Mouse (Mus musculus) spleen, postnatal 36 days (tissue): ENCODE data around the gene Por.

ENCODE experiments used
- DNase-seq, 2 experiments: peaks; one replicate each; pipeline ENCODE4 v3.0.0; 2022; ENCODE audit warnings: low spot score in 2 of 2, mixed read lengths in 1 of 2

Gene Por

DNA sequence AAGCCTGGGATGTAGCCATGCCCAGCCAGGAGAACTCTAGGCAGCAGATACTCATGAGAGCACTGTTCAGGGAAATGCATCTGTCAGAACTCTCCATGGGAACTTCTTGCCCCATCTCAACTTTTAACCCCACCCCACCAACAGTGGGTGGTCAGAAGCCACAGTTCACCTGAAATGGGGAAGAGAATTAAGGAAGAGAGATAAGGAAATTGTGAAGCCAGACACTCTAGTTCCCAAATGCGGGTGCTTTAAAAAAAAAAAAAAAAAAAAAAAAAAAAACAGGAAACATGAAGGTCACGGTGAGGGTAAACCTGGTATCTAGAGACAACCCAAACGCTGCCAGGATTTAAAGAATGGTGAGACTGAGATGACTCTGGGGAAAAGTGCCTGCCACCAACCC lies 102.7 kb downstream of the Por start:
- DNase-seq: peak in 1 of 2 experiments; percentile 40

DNA sequence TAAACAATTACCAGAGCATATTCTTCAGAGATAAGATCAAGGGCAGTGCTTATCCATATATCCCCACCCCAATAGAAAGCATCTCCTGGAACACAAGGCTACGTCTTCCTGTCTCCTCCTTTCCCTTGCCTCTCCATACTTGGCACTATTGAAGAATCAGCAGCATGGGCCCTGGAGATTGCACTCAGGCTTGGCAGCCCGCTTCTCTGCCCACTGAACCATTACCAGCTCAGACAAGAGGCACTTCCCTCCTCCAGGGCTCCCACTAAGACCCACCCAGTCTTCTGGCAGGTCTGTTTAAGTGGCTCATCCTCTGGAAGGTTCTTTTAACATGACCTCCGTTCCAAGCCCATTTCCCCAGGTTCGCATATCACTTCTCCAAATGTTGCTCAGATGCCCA lies 106.7 kb downstream of the Por start:
- DNase-seq: no peak

DNA sequence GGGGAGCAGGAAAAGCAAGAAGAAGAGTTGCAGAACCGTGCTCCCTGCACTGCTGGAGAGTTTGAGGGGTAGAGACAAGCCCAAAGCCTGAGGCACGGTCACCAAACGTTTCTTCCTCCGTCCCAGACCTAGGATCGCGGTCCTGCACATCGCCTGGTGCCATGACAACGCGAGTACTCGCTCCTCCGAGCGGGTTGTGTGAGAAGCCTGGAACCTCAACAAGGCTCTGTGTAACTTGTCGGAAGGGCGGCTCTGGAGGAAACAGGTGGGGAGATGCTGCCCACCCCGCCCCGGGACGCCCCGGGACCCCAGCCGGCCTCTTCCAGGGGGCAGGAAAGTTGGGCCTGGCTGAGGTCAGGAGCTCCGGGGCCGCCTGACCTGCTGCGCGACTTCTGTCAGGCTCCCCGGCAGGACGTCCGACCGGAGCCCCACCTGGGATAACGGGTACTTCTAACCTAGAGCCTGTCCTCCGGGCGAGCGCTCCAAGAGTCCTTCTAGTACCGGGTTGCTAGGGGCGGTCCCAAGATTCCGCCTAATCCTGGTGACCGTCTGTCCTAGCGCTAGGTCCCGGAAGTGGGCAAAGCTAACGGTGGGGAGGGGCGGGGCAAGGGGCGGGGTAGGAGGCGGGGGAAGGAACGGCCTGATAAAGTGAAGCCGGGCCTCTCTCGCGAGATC lies 108.1 kb downstream of the Por start, which contains the start of gene Styxl1:
Gene Styxl1, minus strand, starts transcription at position 590 of the 675 bp plus-strand sequence.
- DNase-seq: no peak

DNA sequence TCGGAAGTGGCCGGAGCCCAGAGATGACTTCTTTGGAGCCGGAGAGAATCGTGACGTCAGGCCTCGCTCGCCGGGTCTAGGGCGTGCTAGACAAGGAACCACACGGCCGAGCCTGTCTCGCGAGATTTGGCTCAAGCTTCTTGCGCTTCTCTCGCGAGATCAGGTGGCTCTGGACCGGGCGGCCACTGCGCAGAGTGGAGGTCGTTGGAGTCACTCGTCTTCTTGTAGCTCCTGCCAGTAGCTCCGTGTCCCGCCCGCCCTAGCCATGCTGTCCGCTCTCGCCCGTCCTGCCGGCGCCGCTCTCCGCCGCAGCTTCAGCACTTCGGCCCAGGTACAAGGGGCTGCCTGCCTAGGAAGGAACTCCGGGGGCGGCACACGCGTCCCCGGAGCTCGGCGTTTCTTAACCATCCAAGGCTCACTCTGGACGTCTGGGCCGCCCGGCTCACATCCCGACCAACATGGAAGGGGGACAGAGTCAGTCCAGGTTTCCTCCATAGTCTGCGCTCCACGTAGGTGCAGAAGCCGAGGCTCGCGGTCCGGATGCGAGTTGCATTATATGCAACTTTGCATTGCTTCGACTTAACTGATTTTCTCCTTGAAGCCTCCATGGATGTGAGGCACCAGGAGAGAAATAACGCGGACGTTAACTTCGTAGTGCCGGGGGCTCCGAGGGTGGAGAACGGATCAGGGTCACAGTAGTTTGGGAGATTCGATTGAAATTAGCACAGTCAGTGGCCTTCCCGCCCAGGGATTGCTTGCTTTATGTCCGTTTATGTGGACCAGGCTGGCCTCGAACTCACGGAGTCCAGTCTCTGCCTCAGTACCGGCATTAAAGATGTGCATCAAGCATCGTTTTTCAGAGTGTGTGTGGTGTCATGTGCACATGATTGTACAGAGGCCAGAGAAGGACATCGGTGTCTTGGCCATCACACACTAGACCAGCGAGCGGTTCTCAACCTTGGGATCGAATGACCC lies 108.9 kb downstream of the Por start, which contains the start of gene Mdh2:
Gene Mdh2, plus strand, starts transcription at position 10 of the 975 bp plus-strand sequence.
- DNase-seq: peak; percentile 100

DNA sequence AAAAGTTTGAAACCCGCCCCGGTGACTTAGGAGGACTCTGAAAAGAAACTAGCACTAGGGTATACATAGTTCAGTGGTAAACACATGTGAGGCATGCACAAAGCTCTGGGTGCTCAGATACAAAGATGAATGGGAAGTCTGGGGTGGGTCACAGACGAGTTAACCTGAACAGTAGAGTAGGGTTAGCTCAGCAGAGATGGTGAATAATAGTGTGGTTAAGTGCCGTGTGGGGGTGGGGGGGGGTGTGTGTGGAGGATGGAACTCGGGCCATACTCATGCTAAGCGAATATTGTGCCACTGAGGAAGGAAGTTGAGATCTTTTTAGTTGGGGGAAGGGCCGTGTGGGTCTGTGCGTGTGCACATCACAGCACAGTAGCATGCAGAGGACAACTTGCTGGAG lies 110.5 kb downstream of the Por start:
- no peak for DNase-seq

DNA sequence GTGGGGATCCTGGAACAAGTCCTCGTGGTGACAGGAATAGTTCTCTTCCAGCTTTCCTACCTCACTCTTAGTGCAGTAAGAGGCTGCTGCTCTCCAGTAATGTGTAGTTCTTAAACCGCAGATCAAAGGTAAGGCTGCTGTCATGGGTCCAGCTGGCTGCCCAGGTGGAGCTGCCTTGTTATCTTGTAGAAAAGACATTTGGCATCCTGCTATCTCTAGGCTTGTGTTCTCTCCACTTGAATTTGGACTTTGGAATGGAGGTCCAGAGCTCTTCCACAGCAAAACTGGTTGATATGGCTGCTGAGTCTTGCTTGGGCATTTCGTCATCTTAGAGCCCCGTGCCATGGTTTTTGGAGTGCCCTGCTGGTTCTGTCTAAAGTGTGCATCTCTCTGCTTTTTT lies 113.1 kb downstream of the Por start:
- DNase-seq: no peak
